Mouse (Mus musculus) heart, adult 10 weeks (tissue): ENCODE data around the gene Gprc5a. TPM values are rescaled to one million over a fixed set of nuclear protein-coding genes. Genes with fewer than 3 reads are reported as not detected.

Source experiments
- polyA plus RNA-seq: library from polyadenylated mRNA; stranded (reverse); fragments of 350-450 nt; fragmentation: Illumina TruSeq; extraction: RNeasy Lipid Tissue Mini Kit (QIAGEN cat#74804); gene quantifications from one replicate; pipeline ENCODE4 v1.2.3, GENCODE M21; 2014; ENCODE audit warnings: low read depth, low replicate concordance

Gene Gprc5a
- polyA plus RNA-seq = 0.84 TPM

GRCm38 (mm10) chr6:135065236-135065957 lies at the start of gene Gprc5a:
TSS of gene Gprc5a (plus strand) at chr6:135065651.

GRCm38 (mm10) chr6:135118183-135118582 lies 52.7 kb downstream of the Gprc5a start, which contains the start of gene Gprc5d:
TSS of gene Gprc5d (minus strand) at chr6:135118283.

Other genes with a start within 250 kb of the Gprc5a start
- gene Crebl2, start 235.5 kb upstream of the Gprc5a start, polyA plus RNA-seq = 14.3 TPM
- gene Gpr19, start 167.1 kb upstream of the Gprc5a start, polyA plus RNA-seq = 3.3 TPM
- gene Cdkn1b, start 145.2 kb upstream of the Gprc5a start, polyA plus RNA-seq = 34.6 TPM
- gene Apold1, start 83.9 kb upstream of the Gprc5a start, polyA plus RNA-seq = 7.8 TPM
- gene Ddx47, start 54.0 kb upstream of the Gprc5a start, polyA plus RNA-seq = 43.4 TPM
- gene Gprc5d, start 52.6 kb downstream of the Gprc5a start, polyA plus RNA-seq = not detected
- gene Fam234b, start 132.3 kb downstream of the Gprc5a start, polyA plus RNA-seq = 5.4 TPM
- gene Hebp1, start 132.4 kb downstream of the Gprc5a start, polyA plus RNA-seq = 18.4 TPM
- not detected for gene Gsg1, start 188.7 kb downstream of the Gprc5a start, polyA plus RNA-seq
- gene Pbp2, start 244.8 kb downstream of the Gprc5a start, polyA plus RNA-seq = not detected